Mouse (Mus musculus) limb, embryonic 11.5 days (tissue): ENCODE measurements around the gene Defa32. TPM values are rescaled to one million over a fixed set of nuclear protein-coding genes. Genes with fewer than 3 reads are reported as not detected.
"Not testable (repeated sequence)": the region's sequence is repeated elsewhere in the genome, so short reads cannot be mapped to it uniquely, and the experiment has no call there.

Experiments used
- ATAC-seq: fragments of 200-750 bp; cut with Nextera tagmentation; 2 replicates; pipeline ENCODE4 v1.8.0; 2017; ENCODE audit warnings: low read depth; ENCODE audit not compliant: insufficient number of reproducible peaks, low FRiP score, low TSS enrichment
- DNase-seq: peaks from one replicate; pipeline ENCODE4 v3.0.0-alpha.2; 2015; ENCODE audit warnings: low spot score
- H3K27ac ChIP-seq: fragments of 300-500 bp; sonication (generic); replicated peaks from 2 replicates; pipeline ENCODE4 v1.5.1; 2014; ENCODE audit warnings: low read depth, mild to moderate bottlenecking, low read length
- H3K27me3 ChIP-seq: fragments of 300-500 bp; sonication (generic); 2 replicates; pipeline ENCODE4 v1.6.1; 2014; ENCODE audit warnings: mild to moderate bottlenecking, low read length, mixed read lengths; ENCODE audit not compliant: control insufficient read depth, insufficient read depth
- H3K36me3 ChIP-seq: fragments of 300-500 bp; sonication (generic); 2 replicates; pipeline ENCODE4 v1.6.1; 2014; ENCODE audit warnings: mild to moderate bottlenecking, low read length, moderate library complexity, mixed read lengths; ENCODE audit not compliant: control insufficient read depth, insufficient read depth
- H3K4me1 ChIP-seq: fragments of 300-500 bp; sonication (generic); 2 replicates; pipeline ENCODE4 v1.6.1; 2014; ENCODE audit warnings: low read length, mixed read lengths; ENCODE audit not compliant: control insufficient read depth, insufficient read depth
- H3K4me2 ChIP-seq: fragments of 300-500 bp; sonication (generic); 2 replicates; pipeline ENCODE4 v1.6.1; 2014; ENCODE audit warnings: low read depth, mild to moderate bottlenecking, moderate library complexity; ENCODE audit not compliant: severe bottlenecking
- H3K4me3 ChIP-seq: fragments of 300-500 bp; sonication (generic); 2 replicates; pipeline ENCODE4 v1.5.1; 2014; ENCODE audit warnings: low read depth, low read length
- H3K9ac ChIP-seq: fragments of 300-500 bp; sonication (generic); 2 replicates; pipeline ENCODE4 v1.6.1; 2014; ENCODE audit warnings: mild to moderate bottlenecking, low read length
- H3K9me3 ChIP-seq: fragments of 300-500 bp; sonication (generic); 2 replicates; pipeline ENCODE4 v1.6.1; 2016; ENCODE audit warnings: low read length; ENCODE audit not compliant: control insufficient read depth
- WGBS: fragments of 180-500 bp; shearing (Covaris S2); extraction: QIAGEN DNeasy Blood & Tissue Kit; methylation state at CpG from one replicate; pipeline ENCODE4 v1.1.7; 2014; 5-methylcytosine and 5-hydroxymethylcytosine counted together
- polyA plus RNA-seq: library from polyadenylated mRNA; unstranded; fragments of >200 nt; fragmentation: Nextera tagmentation; extraction: Ambion mirVana; gene quantifications from 2 replicates; pipeline ENCODE4 v1.2.1, GENCODE M21; 2014

Gene Defa32
- not detected in 2 replicates for polyA plus RNA-seq

DNA sequence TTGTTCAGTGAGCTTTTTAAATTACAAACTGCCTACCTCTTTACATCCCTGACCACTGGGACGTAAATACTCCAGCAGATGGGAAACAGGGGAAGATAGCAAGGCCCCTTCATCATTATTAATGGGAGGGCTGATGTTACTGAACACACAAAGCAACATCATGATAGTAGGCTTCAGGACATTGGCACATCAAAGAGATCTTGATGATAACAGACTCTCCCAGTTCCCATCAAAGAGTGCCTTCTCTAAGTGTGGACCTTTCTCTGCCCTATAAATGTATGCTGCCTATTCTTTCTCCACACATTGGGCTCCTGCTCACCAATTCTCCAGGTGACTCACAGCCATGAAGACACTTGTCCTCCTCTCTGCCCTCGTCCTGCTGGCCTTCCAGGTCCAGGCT, at the start of gene Defa32:
Defa32 (plus strand) TSS at position 301 of the 400 bp plus-strand sequence.
- H3K27me3 ChIP-seq, H3K27ac ChIP-seq, H3K36me3 ChIP-seq, H3K9ac ChIP-seq, H3K4me2 ChIP-seq, H3K9me3 ChIP-seq, ATAC-seq, H3K4me3 ChIP-seq, DNase-seq, H3K4me1 ChIP-seq: not testable (repeated sequence)
- no CpG with 5 or more reads among the region's 2 CpGs for WGBS

DNA sequence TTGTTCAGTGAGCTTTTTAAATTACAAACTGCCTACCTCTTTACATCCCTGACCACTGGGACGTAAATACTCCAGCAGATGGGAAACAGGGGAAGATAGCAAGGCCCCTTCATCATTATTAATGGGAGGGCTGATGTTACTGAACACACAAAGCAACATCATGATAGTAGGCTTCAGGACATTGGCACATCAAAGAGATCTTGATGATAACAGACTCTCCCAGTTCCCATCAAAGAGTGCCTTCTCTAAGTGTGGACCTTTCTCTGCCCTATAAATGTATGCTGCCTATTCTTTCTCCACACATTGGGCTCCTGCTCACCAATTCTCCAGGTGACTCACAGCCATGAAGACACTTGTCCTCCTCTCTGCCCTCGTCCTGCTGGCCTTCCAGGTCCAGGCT, 19.9 kb upstream of the Defa32 start, which contains the start of gene Defa20:
Defa20 (plus strand) TSS at position 301 of the 400 bp plus-strand sequence.
- H3K9ac ChIP-seq, DNase-seq, H3K4me3 ChIP-seq, H3K4me1 ChIP-seq, H3K36me3 ChIP-seq, H3K27me3 ChIP-seq, H3K27ac ChIP-seq, ATAC-seq, H3K9me3 ChIP-seq, H3K4me2 ChIP-seq: not testable (repeated sequence)
- WGBS, result no CpG with 5 or more reads among the region's 2 CpGs

DNA sequence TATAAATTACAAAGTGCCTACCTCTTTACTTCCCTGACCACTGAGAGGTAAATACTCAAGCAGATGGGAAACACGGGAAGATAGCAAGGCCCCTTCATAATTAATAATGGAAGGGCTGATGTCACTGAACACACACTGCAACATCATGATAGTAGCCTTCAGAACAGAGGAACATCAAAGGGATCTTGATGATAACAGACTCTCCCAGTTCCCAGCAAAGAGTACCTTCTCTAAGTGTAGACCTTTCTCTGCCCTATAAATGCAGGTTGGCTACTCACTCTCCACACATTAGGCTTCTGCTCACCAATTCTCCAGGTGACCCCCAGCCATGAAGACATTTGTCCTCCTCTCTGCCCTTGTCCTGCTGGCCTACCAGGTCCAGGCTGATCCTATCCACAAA, 36.3 kb downstream of the Defa32 start, which contains the start of gene Defa37:
Defa37 (plus strand) TSS at position 301 of the 400 bp plus-strand sequence.
- H3K27me3 ChIP-seq, H3K4me1 ChIP-seq, ATAC-seq, H3K9ac ChIP-seq, H3K36me3 ChIP-seq, DNase-seq, H3K9me3 ChIP-seq, H3K4me2 ChIP-seq, H3K4me3 ChIP-seq, H3K27ac ChIP-seq: not testable (repeated sequence)
- no CpG with 5 or more reads among the region's 1 CpGs for WGBS

Other genes starting within 250 kb of the Defa32 start
- gene Defa27, start 213.5 kb upstream of the Defa32 start, polyA plus RNA-seq, result not detected in 2 replicates
- gene Defa29, start 202.0 kb upstream of the Defa32 start, polyA plus RNA-seq, result not detected in 2 replicates
- not detected in 2 replicates for gene Defa2, start 150.5 kb upstream of the Defa32 start, polyA plus RNA-seq
- gene Defa33, start 137.2 kb upstream of the Defa32 start, polyA plus RNA-seq, result not detected in 2 replicates
- gene Defa36, start 101.6 kb upstream of the Defa32 start, polyA plus RNA-seq, result not detected in 2 replicates
- not detected in 2 replicates for gene Gm7849, start 72.5 kb upstream of the Defa32 start, polyA plus RNA-seq
- gene Defa20, start 19.8 kb upstream of the Defa32 start, polyA plus RNA-seq, result not detected in 2 replicates
- not detected in 2 replicates for gene Defa37, start 36.4 kb downstream of the Defa32 start, polyA plus RNA-seq
- gene Defa28, start 54.0 kb downstream of the Defa32 start, polyA plus RNA-seq, result not detected in 2 replicates
- not detected in 2 replicates for gene Gm7861, start 65.5 kb downstream of the Defa32 start, polyA plus RNA-seq
- not detected in 2 replicates for gene Defa26, start 89.2 kb downstream of the Defa32 start, polyA plus RNA-seq
- gene Defa17, start 126.7 kb downstream of the Defa32 start, polyA plus RNA-seq, result not detected in 2 replicates
- not detected in 2 replicates for gene Defa34, start 136.8 kb downstream of the Defa32 start, polyA plus RNA-seq
- gene AY761184, start 174.6 kb downstream of the Defa32 start, polyA plus RNA-seq, result not detected in 2 replicates
- not detected in 2 replicates for gene Defa24, start 205.5 kb downstream of the Defa32 start, polyA plus RNA-seq